Mouse (Mus musculus): Measurements from ENCODE around the gene Ppp1r9b.
"Not testable (repeated sequence)": the region's sequence is repeated elsewhere in the genome, so short reads cannot be mapped to it uniquely, and the experiment has no call there.

Gene Ppp1r9b

GRCm38 (mm10) chr11:94998041-94998531 is 7.3 kb downstream of the Ppp1r9b start:
- no peak for DNase-seq (ENCODE audit: low spot score)

- DNase-seq (ENCODE audit: low spot score): no peak
These were observed 9.3 kb downstream of the Ppp1r9b start for GRCm38 (mm10) chr11:95000128-95000527.

DNA sequence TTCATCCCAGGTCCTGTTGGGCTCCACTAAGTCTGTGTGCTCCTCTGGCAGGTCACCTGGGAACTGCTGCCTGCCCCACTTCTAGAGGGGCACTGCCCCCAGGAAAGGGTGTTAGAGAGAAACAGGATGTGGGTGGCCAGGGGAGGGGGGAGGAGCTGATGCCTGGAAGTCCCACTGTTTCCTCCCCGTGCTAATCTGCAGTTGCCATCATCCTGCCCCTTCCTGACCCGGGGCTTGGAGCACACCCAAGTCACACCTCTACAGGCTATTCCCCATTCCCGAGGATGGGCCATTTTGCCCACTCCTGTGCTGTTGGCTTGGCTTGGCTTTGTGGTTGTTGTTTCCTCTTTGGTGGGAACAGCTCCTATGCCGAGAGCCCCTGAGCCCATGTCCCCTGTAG is 9.7 kb downstream of the Ppp1r9b start:
- no peak for DNase-seq (ENCODE audit: low spot score)

GRCm38 (mm10) chr11:95001058-95001457 is 10.2 kb downstream of the Ppp1r9b start:
- no peak for DNase-seq (ENCODE audit: low spot score)

DNA sequence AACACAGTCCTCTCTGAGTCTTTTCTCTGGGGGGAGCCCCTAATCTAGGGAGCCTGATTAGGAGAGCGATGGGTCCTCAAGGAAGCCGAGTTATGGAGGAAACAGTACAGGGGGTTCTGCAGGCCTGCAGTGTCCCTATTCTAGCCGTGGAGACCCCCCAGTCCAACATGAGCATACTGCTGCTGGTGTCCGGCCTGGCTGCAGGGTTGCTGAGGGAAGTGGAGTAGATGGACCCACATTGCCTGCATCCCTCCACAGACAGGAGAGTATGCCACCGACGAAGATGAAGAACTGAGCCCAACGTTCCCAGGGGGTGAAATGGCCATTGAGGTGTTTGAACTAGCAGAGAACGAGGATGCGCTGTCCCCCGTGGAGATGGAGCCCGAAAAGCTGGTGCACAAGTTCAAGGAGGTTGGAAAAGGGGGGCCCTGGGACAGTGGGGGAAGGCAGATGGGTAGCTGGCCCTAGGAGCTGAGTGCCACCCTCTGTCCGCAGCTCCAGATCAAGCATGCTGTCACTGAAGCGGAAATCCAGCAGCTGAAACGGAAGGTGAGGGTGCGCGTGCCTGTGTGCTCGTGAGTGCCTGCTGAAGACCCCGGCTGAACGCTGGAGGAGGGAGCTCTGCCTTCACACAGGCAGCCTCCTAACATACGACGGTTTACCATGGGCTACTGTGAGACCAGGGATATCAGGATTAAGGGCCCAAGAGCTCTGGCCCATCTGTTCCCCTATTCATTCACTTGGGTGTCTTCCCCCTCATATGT is 10.9 kb downstream of the Ppp1r9b start:
- no peak for DNase-seq (ENCODE audit: low spot score)

DNA sequence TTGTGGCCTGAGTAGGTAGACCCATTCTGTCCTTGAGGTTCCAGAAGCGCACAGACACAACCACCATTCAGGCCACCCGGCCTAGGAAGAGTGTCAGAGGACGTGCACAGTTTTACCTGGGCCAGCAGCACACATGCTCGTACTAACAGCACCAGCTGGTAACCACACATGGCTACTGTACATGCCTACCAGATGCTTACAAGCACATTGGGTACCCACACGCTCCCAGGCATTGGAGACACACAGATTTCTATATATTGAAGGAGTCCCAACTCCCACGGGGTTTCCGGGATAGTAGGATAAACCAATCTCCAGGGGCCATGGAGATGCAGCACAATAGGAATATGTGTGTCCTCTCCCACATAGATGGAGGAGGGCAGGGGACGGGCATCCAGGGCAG is 11.9 kb downstream of the Ppp1r9b start:
- DNase-seq (ENCODE audit: low spot score): no peak

- DNase-seq (ENCODE audit: low spot score): no peak
These were observed 13.5 kb downstream of the Ppp1r9b start for GRCm38 (mm10) chr11:95004136-95004936.

GRCm38 (mm10) chr11:95004937-95005198 is 14.0 kb downstream of the Ppp1r9b start:
- DNase-seq (ENCODE audit: low spot score): no peak

DNA sequence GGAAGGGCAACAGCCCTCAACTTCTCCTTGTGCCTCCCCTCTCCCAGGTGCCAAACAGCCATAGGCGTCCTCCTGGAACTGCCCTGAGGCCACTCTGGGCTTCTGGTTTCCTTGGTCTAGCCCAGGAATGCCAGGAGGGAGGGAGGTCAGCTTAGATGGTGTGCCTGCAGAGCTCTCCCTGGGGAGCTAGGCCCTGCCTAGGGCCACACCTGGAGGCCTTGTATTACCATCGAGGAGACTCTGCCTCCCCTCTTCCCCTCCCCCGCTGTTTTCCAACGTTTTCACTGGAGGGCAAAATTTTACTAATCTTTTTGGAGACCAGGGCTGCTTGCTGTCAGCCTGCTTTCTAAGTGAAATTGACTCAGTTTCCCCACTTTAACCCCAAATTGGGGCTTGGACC is 15.2 kb downstream of the Ppp1r9b start:
- no peak for DNase-seq (ENCODE audit: low spot score)

GRCm38 (mm10) chr11:95006525-95007219 is 15.8 kb downstream of the Ppp1r9b start:
- peak; percentile 73 for DNase-seq (ENCODE audit: low spot score)

DNA sequence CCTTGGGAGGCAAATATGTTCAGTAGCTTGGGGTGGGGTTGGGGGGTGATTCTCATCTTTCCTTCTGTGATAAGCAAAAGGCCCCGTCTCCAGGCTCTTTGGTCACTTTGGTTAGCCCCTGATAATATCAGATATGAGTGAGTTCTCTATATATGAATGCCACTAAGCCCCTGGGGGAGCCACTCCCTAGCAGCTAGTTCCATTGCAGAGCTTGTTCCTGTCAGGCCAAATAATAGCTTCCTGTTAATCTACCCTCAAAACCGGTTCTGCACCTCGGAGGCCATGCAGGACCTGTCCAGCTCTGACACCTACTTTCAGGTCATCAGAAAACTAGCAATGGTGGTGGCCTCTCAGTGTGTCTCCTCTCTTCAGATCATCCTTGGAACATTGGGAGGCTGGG is 16.6 kb downstream of the Ppp1r9b start:
- no peak for DNase-seq (ENCODE audit: low spot score)

GRCm38 (mm10) chr11:95008661-95009628 is 18.1 kb downstream of the Ppp1r9b start:
- no peak for DNase-seq (ENCODE audit: low spot score)

DNA sequence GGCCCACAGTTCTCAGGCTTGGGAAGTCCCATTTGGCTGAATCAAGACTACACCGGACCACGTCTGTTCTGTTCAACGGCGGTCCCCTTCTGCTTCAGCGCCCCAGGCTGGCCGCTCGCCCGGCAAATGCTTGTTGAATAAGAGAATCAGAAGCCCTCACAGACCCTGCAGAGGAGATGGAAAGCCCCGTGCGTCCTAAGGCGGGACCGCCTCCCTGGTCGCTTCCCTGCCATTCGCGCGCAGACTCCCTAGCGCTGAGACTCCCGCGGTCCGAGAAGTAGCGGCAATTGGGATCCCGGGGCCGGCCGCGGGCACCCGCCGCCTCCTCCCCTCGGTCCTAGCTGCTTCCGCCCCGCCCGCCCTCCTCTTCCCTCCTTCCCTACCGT is 18.8 kb downstream of the Ppp1r9b start, which contains the start of gene Samd14:
Gene Samd14 (plus strand): TSS at position 251 of the 386 bp plus-strand sequence.
- no peak for DNase-seq (ENCODE audit: low spot score)

GRCm38 (mm10) chr11:95010141-95010739 is 19.4 kb downstream of the Ppp1r9b start:
- DNase-seq (ENCODE audit: low spot score): no peak

GRCm38 (mm10) chr11:95010841-95011403 is 20.1 kb downstream of the Ppp1r9b start:
- not testable (repeated sequence) for DNase-seq (ENCODE audit: low spot score)

- DNase-seq (ENCODE audit: low spot score): no peak
These were observed 20.6 kb downstream of the Ppp1r9b start for GRCm38 (mm10) chr11:95011416-95011815.

- DNase-seq (ENCODE audit: low spot score): no peak
These were observed 21.2 kb downstream of the Ppp1r9b start for GRCm38 (mm10) chr11:95012075-95012474.

DNA sequence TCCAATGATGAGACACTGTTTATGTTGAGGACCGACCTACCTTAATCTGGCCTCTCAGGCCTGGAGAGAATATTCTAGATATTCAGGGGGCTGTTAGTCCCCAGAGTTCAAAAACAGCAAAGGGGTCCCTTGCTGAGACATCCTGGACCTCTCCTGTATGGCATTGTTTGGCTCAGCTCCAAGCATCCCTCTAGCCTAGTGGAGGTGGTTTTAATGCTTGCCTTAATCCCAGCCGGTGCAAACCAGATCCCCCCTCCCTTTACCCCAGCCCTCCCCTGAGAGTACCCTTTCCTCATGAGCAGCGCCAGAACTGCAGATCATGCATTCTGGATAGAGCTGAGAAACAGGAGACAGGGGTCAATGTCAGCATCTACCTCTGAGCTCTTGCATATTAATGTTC is 21.7 kb downstream of the Ppp1r9b start:
- no peak for DNase-seq (ENCODE audit: low spot score)

- DNase-seq (ENCODE audit: low spot score): no peak
These were observed 24.6 kb downstream of the Ppp1r9b start for GRCm38 (mm10) chr11:95015484-95015883.

DNA sequence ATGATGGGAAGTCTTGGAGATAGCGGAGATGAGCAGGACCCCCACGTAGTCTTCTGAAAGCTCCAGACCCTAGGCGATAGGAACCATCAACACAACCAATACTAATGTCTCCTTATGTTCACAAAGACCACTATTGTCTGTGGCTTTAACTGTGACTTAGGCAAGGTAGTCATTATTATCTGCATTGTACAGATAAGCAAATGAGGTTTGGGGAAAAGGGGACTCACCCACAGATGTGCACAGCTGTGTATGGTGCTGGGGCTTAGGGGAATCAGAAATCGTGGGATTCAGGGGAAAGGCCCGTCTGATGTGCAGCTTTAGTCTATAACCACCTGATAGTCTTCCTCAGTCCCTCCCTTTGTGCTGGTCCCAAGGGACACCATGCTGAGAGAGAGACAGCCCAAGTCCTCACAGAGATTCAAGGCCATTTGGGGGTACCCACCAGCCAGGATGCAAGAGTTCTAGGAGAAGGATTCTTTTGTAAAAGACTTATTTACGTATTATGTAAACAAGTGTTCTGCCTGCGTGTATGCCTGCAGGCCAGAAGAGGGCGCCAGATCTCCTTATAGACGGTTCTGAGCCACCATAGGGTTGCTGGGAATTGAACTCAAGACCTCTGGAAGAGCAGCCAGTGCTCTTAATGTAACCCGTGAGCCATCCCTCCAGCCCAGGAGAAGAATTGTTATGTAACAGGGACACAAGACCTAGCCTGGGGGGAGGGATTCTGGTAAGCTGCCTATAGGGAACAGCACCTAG is 31.6 kb downstream of the Ppp1r9b start:
- no peak for DNase-seq (ENCODE audit: low spot score)

Measured in ovary, adult 18-20 months (tissue).